Mouse (Mus musculus): Measurements from ENCODE around the gene Sema5a. TPM values are rescaled to one million over a fixed set of nuclear protein-coding genes. Genes with fewer than 3 reads are reported as not detected.

Sema5a gene
- polyA plus RNA-seq, 1 experiment, result not detected

- TF ChIP-seq GATA1 (IDR thresholded peaks at IDR 0.05; ENCODE audit: low read length), result no peak
Observed at GRCm38 (mm10) chr15:32370914-32371313, 126.3 kb downstream of the Sema5a start.

GRCm38 (mm10) chr15:32371385-32371784 is 126.8 kb downstream of the Sema5a start:
- no peak for TF ChIP-seq GATA1 (IDR thresholded peaks at IDR 0.05; ENCODE audit: low read length)

- TF ChIP-seq GATA1 (IDR thresholded peaks at IDR 0.05; ENCODE audit: low read length), result no peak
Observed at GRCm38 (mm10) chr15:32376326-32376725, 131.7 kb downstream of the Sema5a start.

- no peak for TF ChIP-seq GATA1 (IDR thresholded peaks at IDR 0.05; ENCODE audit: low read length)
Observed at GRCm38 (mm10) chr15:32377781-32378180, 133.2 kb downstream of the Sema5a start.

- TF ChIP-seq GATA1 (IDR thresholded peaks at IDR 0.05; ENCODE audit: low read length), result no peak
Observed at GRCm38 (mm10) chr15:32380311-32380710, 135.7 kb downstream of the Sema5a start.

- no peak for TF ChIP-seq GATA1 (IDR thresholded peaks at IDR 0.05; ENCODE audit: low read length)
Observed at GRCm38 (mm10) chr15:32382930-32383481, 138.4 kb downstream of the Sema5a start.

- TF ChIP-seq GATA1 (IDR thresholded peaks at IDR 0.05; ENCODE audit: low read length), result no peak
Observed at GRCm38 (mm10) chr15:32396241-32396890, 151.8 kb downstream of the Sema5a start.

GRCm38 (mm10) chr15:32397064-32397463 is 152.5 kb downstream of the Sema5a start:
- TF ChIP-seq GATA1 (IDR thresholded peaks at IDR 0.05; ENCODE audit: low read length), result no peak

GRCm38 (mm10) chr15:32398721-32399120 is 154.1 kb downstream of the Sema5a start:
- no peak for TF ChIP-seq GATA1 (IDR thresholded peaks at IDR 0.05; ENCODE audit: low read length)

GRCm38 (mm10) chr15:32401909-32402527 is 157.4 kb downstream of the Sema5a start:
- TF ChIP-seq GATA1 (IDR thresholded peaks at IDR 0.05; ENCODE audit: low read length), result no peak

- TF ChIP-seq GATA1 (IDR thresholded peaks at IDR 0.05; ENCODE audit: low read length), result no peak
Observed at GRCm38 (mm10) chr15:32403321-32403720, 158.7 kb downstream of the Sema5a start.

GRCm38 (mm10) chr15:32406436-32406835 is 161.8 kb downstream of the Sema5a start:
- TF ChIP-seq GATA1 (IDR thresholded peaks at IDR 0.05; ENCODE audit: low read length), result no peak

GRCm38 (mm10) chr15:32407766-32408165 is 163.2 kb downstream of the Sema5a start:
- no peak for TF ChIP-seq GATA1 (IDR thresholded peaks at IDR 0.05; ENCODE audit: low read length)

- TF ChIP-seq GATA1 (IDR thresholded peaks at IDR 0.05; ENCODE audit: low read length), result no peak
Observed at GRCm38 (mm10) chr15:32416291-32416690, 171.7 kb downstream of the Sema5a start.

GRCm38 (mm10) chr15:32422631-32423030 is 178.0 kb downstream of the Sema5a start:
- TF ChIP-seq GATA1 (IDR thresholded peaks at IDR 0.05; ENCODE audit: low read length), result no peak

- no peak for TF ChIP-seq GATA1 (IDR thresholded peaks at IDR 0.05; ENCODE audit: low read length)
Observed at GRCm38 (mm10) chr15:32423061-32423460, 178.5 kb downstream of the Sema5a start.
